In genomic region chr7:80439789-80440488, GRCm38 (mm10) we compare ENCODE assay signal across 13 mouse cellular contexts. TPM values are rescaled to one million over a fixed set of nuclear protein-coding genes. Genes with fewer than 3 reads are reported as not detected.
DNase-seq lines count a peak whose midpoint lies in the region; ATAC-seq lines count a peak whose summit lies in the region.
"Had no signal": no experiment of that assay in that cellular context is flagged by ENCODE, and none has a peak within 500 bp of the region (broad histone marks: within the 10 kb centered on the region; RNA-seq: fewer than 3 reads in every experiment).

No protein-coding gene starts in this region.

- no peak overlapping the region for H3K4me3 ChIP-seq in hindbrain, embryonic 16.5 days (ENCODE audit: low read length)
- H3K4me3 ChIP-seq in hindbrain, embryonic 12.5 days = no peak overlapping the region
- H3K4me3 ChIP-seq in heart, embryonic 10.5 days = no peak overlapping the region
- H3K4me3 ChIP-seq: erythroblast, embryonic 14.5 days; layer of hippocampus, adult 2 months; liver, embryonic 12.5 days; megakaryocyte, embryonic 14.5 days had no signal

- H3K9me3 ChIP-seq in hindbrain, embryonic 16.5 days (ENCODE audit: control insufficient read depth, low read length) = no peaks in the 10 kb centered on the region
- no peaks in the 10 kb centered on the region for H3K9me3 ChIP-seq in hindbrain, embryonic 12.5 days (replicated peaks)
- H3K9me3 ChIP-seq in heart, embryonic 10.5 days = no peaks in the 10 kb centered on the region
- H3K9me3 ChIP-seq: liver, embryonic 12.5 days; megakaryocyte, embryonic 14.5 days had no signal

- H3K9ac ChIP-seq in hindbrain, embryonic 16.5 days (ENCODE audit: low read depth, low read length) = no peak overlapping the region
- no peak overlapping the region for H3K9ac ChIP-seq in hindbrain, embryonic 12.5 days
- H3K9ac ChIP-seq: liver, embryonic 12.5 days had no signal

- H3K4me1 ChIP-seq in hindbrain, embryonic 16.5 days (ENCODE audit: control insufficient read depth, insufficient read depth, low read depth, low read length) = no peaks in the 10 kb centered on the region; the same call in 1 of the 2 replicates
- peaks cover 10% of the 10 kb centered on the region; the same call in 1 of the 2 replicates for H3K4me1 ChIP-seq in hindbrain, embryonic 12.5 days
- H3K4me1 ChIP-seq in heart, embryonic 10.5 days = peaks cover 69% of the 10 kb centered on the region

- DNase-seq in right cerebral cortex, postnatal 4 days = peak; percentile 40
- no peak for DNase-seq in right cerebral cortex, postnatal 36 days (ENCODE audit: low spot score in 2 of 2)
- no peak for DNase-seq in heart, embryonic 10.5 days (ENCODE audit: low spot score)
- no peak for DNase-seq in urinary bladder, postnatal 4 days (ENCODE audit: low spot score in 2 of 2)
- DNase-seq: cerebellum, adult 8-10 months; thymus, adult 18-20 months had no signal

- H3K4me2 ChIP-seq in hindbrain, embryonic 16.5 days (ENCODE audit: low read length) = no peak overlapping the region
- H3K4me2 ChIP-seq in hindbrain, embryonic 12.5 days (replicated peaks) = no peak overlapping the region
- H3K4me2 ChIP-seq: liver, embryonic 12.5 days had no signal

- 83% methylated on average over 10 of the region's 10 CpGs for WGBS in hindbrain, embryonic 16.5 days
- WGBS in hindbrain, embryonic 12.5 days = 88% methylated on average over 10 of the region's 10 CpGs
- 80% methylated on average over 10 of the region's 10 CpGs for WGBS in heart, embryonic 10.5 days

- peak; percentile 74 for ATAC-seq in hindbrain, embryonic 16.5 days
- no peak for ATAC-seq in hindbrain, embryonic 12.5 days (ENCODE audit: low FRiP score)
- peak; percentile 59 for ATAC-seq in monocyte, adult 5-6 weeks (replicated peaks; ENCODE audit: insufficient number of reproducible peaks, low FRiP score, low TSS enrichment, poor library complexity, severe bottlenecking)
- ATAC-seq: liver, embryonic 12.5 days had no signal

- H3K27me3 ChIP-seq in hindbrain, embryonic 16.5 days (replicated peaks; ENCODE audit: control insufficient read depth, insufficient read depth, low read length) = no peaks in the 10 kb centered on the region
- H3K27me3 ChIP-seq in hindbrain, embryonic 12.5 days = no peaks in the 10 kb centered on the region
- H3K27me3 ChIP-seq in heart, embryonic 10.5 days (ENCODE audit: insufficient read depth, poor library complexity, severe bottlenecking) = no peaks in the 10 kb centered on the region
- H3K27me3 ChIP-seq: liver, embryonic 12.5 days; megakaryocyte, embryonic 14.5 days had no signal

- H3K27ac ChIP-seq in hindbrain, embryonic 16.5 days (ENCODE audit: low read depth, low read length) = no peak overlapping the region
- no peak overlapping the region for H3K27ac ChIP-seq in hindbrain, embryonic 12.5 days
- peak overlapping the region; percentile 63; the same call in 1 of the 2 replicates for H3K27ac ChIP-seq in heart, embryonic 10.5 days
- H3K27ac ChIP-seq: layer of hippocampus, adult 2 months; liver, embryonic 12.5 days had no signal

- no peaks in the 10 kb centered on the region for H3K36me3 ChIP-seq in hindbrain, embryonic 16.5 days (ENCODE audit: control insufficient read depth, insufficient read depth, low read length)
- no peaks in the 10 kb centered on the region for H3K36me3 ChIP-seq in hindbrain, embryonic 12.5 days
- no peaks in the 10 kb centered on the region for H3K36me3 ChIP-seq in heart, embryonic 10.5 days
- H3K36me3 ChIP-seq: liver, embryonic 12.5 days had no signal

RNA-seq across cellular contexts. Expression of gene Furin, which starts 34.7 kb away (rescaled TPM):
- polyA plus RNA-seq in hindbrain, embryonic 16.5 days (2015; fragmentation: Nextera tagmentation; extraction: Ambion mirVana) = 3.9 and 4.5 TPM in 2 replicates
- polyA plus RNA-seq in hindbrain, embryonic 12.5 days (2016; fragmentation: Nextera tagmentation; extraction: Ambion mirVana) = 6.1 and 6.9 TPM in 2 replicates
- polyA plus RNA-seq in heart, embryonic 10.5 days (2016; fragmentation: Nextera tagmentation; extraction: Ambion mirVana) = 18.1 and 20.7 TPM in 2 replicates
- 31.1 to 46.2 TPM (median 34.3 TPM) in 3 replicates for total RNA-seq in monocyte, adult 5-6 weeks (2017)

RNA-seq across cellular contexts. Expression of gene Fes, which starts 52.2 kb away (rescaled TPM):
- 3.8 and 4.9 TPM in 2 replicates for polyA plus RNA-seq in hindbrain, embryonic 16.5 days (2015; fragmentation: Nextera tagmentation; extraction: Ambion mirVana)
- polyA plus RNA-seq in hindbrain, embryonic 12.5 days (2016; fragmentation: Nextera tagmentation; extraction: Ambion mirVana) = 10.2 and 11.8 TPM in 2 replicates
- 9.7 and 11.7 TPM in 2 replicates for polyA plus RNA-seq in heart, embryonic 10.5 days (2016; fragmentation: Nextera tagmentation; extraction: Ambion mirVana)
- 117 to 175 TPM (median 150 TPM) in 3 replicates for total RNA-seq in monocyte, adult 5-6 weeks (2017)
